Mouse (Mus musculus) stomach, postnatal 0 days (tissue): Measurements from ENCODE around the gene Zbtb20.

Experiments used
- CTCF ChIP-seq: IDR thresholded peaks from 2 replicates; pipeline ENCODE4 v1.5.1; 2016; ENCODE audit warnings: antibody characterized with exemption, low read depth, mild to moderate bottlenecking, moderate library complexity
- EP300 ChIP-seq: optimal IDR thresholded peaks from 2 replicates; pipeline ENCODE3; 2016; ENCODE audit warnings: antibody characterized with exemption

DNA sequence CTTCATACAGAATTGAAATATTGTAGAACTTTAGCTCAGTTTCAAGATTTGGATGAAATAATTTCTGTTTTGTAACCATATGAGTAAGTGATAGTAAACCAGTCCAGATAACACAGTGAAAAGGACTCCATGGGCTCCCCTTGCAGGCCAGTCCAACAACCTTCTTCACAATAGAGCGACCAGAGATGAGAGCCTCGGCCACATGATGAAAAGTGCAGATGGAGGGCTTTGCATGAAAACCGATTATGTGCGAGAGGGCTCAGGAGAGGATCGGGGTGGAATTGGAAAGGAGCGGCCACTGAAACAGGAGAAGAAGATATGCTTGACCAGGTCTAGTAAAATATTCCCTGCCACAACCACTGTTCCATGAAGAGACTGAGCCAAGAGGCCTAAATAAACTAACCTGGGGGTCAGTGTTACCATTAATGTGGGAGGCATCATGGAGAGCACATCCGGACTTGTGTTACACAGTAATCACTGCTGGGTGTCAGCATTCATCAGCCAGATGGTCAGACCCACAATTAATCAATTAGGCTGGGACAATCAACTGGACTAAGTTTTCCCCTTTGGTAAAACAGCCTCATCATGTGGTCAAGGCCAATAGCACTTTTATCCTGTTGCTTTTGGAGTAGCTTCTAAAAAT, 485.3 kb downstream of the Zbtb20 start:
- no peak for TF ChIP-seq CTCF
- no peak for TF ChIP-seq EP300
